Mouse (Mus musculus) ovary, postnatal 10 days (tissue): Measurements from ENCODE around the gene Sez6l2.

Source experiments
- DNase-seq: peaks from one replicate; pipeline ENCODE4 v3.0.0; 2022; ENCODE audit warnings: low spot score

Gene Sez6l2

GRCm38 (mm10) chr7:127008239-127009019, 58.1 kb downstream of the Sez6l2 start:
- DNase-seq: no peak

DNA sequence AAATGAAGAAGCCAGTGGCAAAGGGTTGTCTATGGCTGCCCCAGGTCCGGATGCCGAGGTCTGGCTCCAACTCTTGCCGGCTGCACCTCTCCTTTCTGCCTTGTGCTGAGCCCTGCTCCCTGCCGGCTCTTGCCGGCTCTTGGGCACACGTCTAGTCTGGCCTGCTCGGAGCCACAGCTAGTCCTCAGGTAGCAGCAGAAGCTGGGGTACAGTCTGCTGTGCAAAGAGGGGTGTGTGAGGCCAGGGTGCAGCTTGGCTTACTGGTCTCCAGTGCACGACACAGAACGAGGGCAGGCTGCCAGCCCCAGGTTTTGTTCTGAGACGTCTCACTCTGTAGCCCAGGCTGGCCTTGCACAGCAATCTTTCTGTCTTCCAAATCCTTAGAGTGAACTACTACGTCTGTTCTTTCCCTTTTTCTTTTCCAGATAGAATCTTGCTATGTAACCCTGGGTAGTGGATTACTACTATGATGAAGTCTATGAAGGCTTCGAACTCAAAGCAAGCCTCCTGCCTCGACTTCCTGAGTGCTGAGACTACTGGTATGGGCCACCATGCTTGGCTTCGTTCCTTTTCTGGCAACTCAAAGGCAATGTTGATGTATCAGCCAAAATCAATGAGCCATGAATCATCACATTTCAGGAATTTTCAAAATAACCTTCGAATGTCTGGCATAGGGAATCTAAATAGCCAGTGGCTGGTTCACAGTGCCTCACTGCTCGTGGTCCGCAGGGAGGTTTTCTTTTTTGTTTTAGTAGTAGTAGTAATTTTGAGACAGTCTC, 59.1 kb downstream of the Sez6l2 start:
- no peak for DNase-seq

GRCm38 (mm10) chr7:127011051-127011450, 60.7 kb downstream of the Sez6l2 start:
- DNase-seq: no peak

- no peak for DNase-seq
Measured at GRCm38 (mm10) chr7:127011717-127012116, 61.4 kb downstream of the Sez6l2 start.

DNA sequence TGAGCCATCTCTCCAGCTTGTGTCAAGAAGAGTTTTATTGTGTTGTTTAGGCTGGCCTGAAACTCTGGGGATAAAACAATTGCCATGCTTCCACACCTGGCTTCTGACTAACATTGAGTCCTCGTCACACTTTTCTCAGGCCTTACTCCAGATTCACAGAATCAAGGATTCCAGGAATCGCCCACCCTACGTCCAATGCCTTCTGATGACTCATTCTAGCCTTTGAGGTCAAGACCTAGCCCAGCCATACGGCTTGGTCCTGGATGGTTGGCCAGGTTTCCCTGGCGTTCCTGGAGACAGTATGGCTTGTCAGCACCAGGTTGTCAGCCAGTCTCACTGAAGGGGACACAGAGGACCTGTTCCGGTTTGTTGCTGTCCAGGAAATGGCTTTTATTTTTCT, 62.0 kb downstream of the Sez6l2 start:
- DNase-seq: no peak

DNA sequence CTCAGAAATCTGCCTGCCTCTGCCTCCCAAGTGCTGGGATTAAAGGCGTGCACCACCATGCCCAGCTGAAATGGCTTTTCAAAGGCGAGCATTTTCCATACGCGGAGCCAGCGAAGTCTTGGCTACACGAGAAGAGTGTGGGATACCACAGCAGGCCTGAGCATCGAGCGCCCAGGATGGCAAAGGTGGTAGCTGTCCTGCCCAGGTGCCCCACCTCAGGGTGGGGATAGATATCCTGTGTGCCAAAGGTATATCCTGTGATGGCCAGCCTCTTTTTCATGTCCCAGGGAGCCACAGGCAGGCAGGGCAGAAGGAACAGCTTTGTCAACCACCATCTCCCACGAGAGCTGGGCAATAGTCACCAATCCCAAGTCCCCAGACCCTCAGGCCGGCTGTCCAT, 62.5 kb downstream of the Sez6l2 start:
- DNase-seq: no peak

- DNase-seq: no peak
Measured at GRCm38 (mm10) chr7:127013385-127013784, 63.0 kb downstream of the Sez6l2 start.

GRCm38 (mm10) chr7:127014320-127014719, 64.0 kb downstream of the Sez6l2 start, which contains the start of gene Mvp:
Mvp (minus strand) TSS chr7:127014621.
- DNase-seq: no peak

GRCm38 (mm10) chr7:127014993-127015392, 64.6 kb downstream of the Sez6l2 start:
- no peak for DNase-seq

GRCm38 (mm10) chr7:127016081-127016480, 65.7 kb downstream of the Sez6l2 start:
- no peak for DNase-seq

GRCm38 (mm10) chr7:127016481-127016485, 65.9 kb downstream of the Sez6l2 start, which contains the start of gene Pagr1b:
Pagr1b (minus strand) TSS chr7:127016484.
- no peak for DNase-seq

GRCm38 (mm10) chr7:127016486-127016938, 66.1 kb downstream of the Sez6l2 start:
- peak; percentile 44 for DNase-seq

DNA sequence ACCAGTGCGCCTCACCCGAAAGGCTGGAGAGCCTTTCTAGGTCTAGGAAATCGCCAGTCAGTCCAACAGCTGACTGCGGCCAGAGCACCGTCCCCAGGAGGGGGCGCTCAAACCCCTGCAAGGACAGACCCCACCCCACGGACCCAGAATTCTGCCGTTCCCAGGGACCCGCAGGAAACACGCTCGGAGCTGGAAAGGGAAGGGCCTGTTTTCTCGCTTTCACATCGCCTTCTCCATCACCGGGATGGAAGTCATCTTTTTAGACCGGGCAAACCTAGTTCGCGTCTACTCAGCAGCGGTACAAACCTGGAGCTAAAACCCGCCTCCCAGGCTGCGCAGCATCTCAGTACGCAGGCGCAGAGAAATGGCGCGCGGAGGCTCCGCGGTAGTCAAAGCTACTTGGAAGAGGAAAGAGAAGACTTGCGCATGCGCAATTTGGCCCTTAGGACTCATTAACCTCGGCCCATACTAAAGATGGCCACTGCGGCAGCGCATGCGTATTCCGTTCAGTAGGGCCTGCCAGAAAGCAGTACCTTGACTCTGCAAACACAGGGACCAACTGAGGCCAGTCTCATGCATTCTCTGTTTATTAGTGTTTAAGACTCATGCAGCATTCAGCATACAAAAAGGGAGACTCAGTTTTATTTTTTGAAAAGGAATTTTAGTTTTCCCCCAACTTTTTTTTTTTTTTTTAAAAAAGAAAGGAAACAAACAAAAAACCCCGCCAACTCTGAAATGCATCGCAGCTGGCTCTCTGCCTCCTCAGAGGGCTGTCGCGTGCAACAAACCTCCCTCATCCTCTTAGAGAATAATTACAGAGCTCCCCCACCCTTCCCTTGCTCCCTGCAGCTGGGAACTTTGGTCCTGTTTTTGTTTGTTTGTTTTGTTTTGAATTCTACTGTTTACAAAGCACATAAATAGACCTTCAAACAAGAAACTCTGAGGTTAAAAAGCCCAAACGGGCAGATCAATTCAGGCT, 66.9 kb downstream of the Sez6l2 start, which contains the start of gene Pagr1a:
Gene Pagr1a, minus strand, starts transcription at position 382 of the 979 bp plus-strand sequence.
- peak; percentile 94 for DNase-seq

DNA sequence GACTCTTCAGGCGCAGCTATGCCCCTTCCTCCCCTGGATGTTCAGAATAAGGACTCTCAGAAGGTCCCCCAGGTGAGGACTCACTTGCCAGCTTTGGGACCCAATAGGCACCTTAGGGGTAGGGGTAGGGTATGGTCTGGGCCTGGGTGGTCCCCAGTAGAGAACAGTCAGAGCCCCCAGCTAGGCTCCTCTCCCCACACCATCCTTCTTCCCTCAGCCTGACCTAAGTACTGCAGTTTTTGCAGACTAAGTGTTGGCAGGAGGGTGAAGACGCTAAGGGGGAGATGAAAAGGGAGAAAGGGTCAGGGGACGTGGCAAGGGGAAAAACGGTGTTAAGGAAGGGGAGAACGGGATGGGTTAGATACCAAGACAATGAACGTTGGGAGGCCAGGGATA, 67.6 kb downstream of the Sez6l2 start:
- DNase-seq: no peak

DNA sequence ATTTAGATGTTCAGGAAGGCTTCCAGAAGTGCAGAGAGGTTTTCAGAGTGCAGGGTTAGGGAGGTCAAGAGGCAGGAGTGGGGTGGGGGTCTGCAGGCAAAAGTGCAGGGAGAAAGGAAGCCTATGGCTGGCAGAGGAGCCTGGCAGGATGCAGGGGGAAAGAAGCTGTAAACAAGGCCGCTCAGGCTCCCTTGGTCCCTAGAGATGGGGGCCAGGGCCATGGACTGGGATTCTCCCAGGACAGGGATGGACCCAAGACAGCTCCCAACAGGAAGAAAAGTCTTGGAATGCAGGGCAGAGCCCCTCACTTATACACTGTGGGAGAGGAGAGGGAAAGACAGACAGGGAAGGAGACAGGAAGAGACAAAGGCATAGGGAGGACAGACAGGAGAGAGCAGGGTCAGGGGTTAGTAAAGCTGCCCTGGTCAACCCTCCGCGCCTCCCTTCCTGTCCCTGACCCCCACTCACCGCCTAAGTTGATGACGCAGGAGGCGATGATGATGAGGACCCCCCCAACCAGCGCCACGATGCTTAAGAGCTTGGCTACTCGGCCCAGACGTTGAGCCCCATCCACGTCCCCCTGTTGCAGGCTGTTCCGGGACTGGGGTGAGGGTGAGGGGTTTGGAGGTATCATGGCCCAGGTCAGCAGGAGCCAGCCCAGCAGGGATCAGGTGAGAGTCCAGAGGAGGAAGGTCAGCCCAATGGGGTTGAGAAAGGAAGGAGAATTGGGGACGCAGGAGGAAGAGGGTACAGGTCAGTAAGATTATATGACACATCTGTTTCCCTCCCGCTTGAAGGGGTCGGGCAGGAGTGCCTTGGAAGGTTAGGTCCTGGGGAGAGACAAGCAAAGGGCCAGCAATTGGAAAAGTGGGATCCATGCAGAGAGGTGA, 68.3 kb downstream of the Sez6l2 start:
- no peak for DNase-seq

DNA sequence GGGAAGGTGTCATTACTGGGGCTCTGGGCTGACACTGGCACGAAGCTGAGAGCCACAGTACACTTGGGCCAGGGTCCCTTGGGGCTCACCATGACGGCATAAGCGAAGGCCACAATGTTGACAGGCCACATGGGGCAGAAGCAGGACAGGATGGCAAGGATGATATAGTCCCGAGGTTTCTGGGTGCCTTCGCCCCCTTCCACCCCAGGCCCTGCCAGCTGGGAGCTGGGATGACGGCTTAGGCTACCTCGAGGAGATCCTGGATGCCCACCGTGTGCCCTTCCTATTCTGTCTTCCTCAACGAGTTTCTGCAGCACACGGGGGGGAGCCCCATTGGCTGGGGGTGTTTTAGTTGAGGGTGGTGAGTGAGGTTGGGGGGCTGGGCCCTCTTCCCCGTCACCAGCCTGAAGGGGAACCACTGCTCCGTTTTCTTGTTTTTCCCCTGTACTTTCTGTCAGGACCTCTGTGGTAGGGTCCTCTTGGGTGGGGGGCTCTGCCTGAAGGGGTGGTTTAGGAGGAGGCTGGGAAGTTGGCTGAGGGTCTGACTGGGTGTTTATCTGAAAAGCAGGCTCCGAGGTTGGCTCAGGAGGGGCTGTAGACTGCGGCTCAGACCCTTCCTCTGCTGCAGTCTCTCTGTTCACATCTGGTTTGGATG, 69.1 kb downstream of the Sez6l2 start:
- no peak for DNase-seq

- DNase-seq: no peak
Measured at GRCm38 (mm10) chr7:127020031-127020430, 69.7 kb downstream of the Sez6l2 start.
